ENCODE assay signal across 24 mouse cellular contexts in genomic region chr2:115694386-115694785, GRCm38 (mm10).
"Had no signal": no experiment of that assay in that cellular context is flagged by ENCODE, and none has a peak within 500 bp of the region (broad histone marks: within the 10 kb centered on the region; RNA-seq: fewer than 3 reads in every experiment).

No protein-coding gene starts in this region.

- H3K9ac ChIP-seq: heart, embryonic 12.5 days; hindbrain, embryonic 12.5 days; hindbrain, embryonic 14.5 days; kidney, embryonic 15.5 days; limb, embryonic 13.5 days; limb, embryonic 15.5 days; liver, embryonic 12.5 days; liver, embryonic 14.5 days had no signal

- H3K9me3 ChIP-seq: heart, embryonic 10.5 days; heart, embryonic 12.5 days; hindbrain, embryonic 10.5 days; hindbrain, embryonic 12.5 days; kidney, embryonic 15.5 days; limb, embryonic 13.5 days; limb, embryonic 15.5 days; liver, embryonic 12.5 days had no signal

- H3K4me3 ChIP-seq: heart, adult 2 months; heart, embryonic 10.5 days; heart, embryonic 12.5 days; hindbrain, embryonic 10.5 days; hindbrain, embryonic 12.5 days; kidney, embryonic 15.5 days; limb, embryonic 13.5 days; limb, embryonic 15.5 days; liver, embryonic 12.5 days had no signal

- DNase-seq: gastrocnemius, postnatal 25 days; heart, adult 2 months; heart, postnatal 10 days; heart, postnatal 4 days; kidney, adult 11 months; kidney, adult 2 months; kidney, adult 9 months; kidney, postnatal 14 days; kidney, postnatal 36 days; layer of hippocampus, postnatal 36 days; left cerebral cortex, postnatal 4 days had no signal

- H3K4me1 ChIP-seq: heart, embryonic 10.5 days; heart, embryonic 12.5 days; hindbrain, embryonic 12.5 days; kidney, embryonic 15.5 days; limb, embryonic 13.5 days; limb, embryonic 15.5 days; liver, embryonic 12.5 days had no signal

- H3K27me3 ChIP-seq: heart, embryonic 12.5 days; hindbrain, embryonic 12.5 days; kidney, embryonic 15.5 days; limb, embryonic 13.5 days; limb, embryonic 15.5 days; liver, embryonic 12.5 days had no signal

- ATAC-seq: intestine, embryonic 16.5 days; liver, embryonic 12.5 days had no signal

- H3K27ac ChIP-seq: heart, adult 2 months; heart, embryonic 10.5 days; hindbrain, embryonic 10.5 days; hindbrain, embryonic 12.5 days; hindbrain, embryonic 14.5 days; hindbrain, postnatal 0 days; kidney, embryonic 15.5 days; kidney, postnatal 0 days; limb, embryonic 13.5 days; limb, embryonic 15.5 days; liver, embryonic 12.5 days; liver, embryonic 14.5 days had no signal

- H3K36me3 ChIP-seq: hindbrain, embryonic 10.5 days; limb, embryonic 13.5 days; limb, embryonic 15.5 days; liver, embryonic 12.5 days had no signal

- H3K4me2 ChIP-seq: heart, embryonic 12.5 days; hindbrain, embryonic 12.5 days; hindbrain, embryonic 14.5 days; kidney, embryonic 15.5 days; limb, embryonic 13.5 days; limb, embryonic 15.5 days; liver, embryonic 12.5 days had no signal
